Mouse (Mus musculus): ENCODE data around the gene A430033K04Rik.

DNA sequence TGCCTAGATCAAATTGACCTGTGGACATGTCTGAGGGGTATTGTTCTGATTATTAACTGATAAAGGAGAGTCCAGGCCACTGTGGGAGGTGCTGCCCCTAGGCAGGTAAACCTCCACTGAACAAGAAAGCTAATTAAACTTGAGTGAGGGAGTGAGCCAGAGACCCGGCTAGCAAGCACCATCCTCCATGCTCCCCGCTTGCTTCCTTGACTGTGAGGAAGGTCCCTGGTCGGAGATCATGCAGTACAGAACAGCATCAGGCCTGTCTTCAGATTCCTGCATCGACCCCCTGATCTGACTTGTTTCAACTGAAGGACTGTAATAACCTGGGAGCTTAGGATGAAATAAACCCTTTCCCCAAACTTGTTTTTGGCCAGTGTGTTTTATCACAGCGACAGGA, 66.6 kb downstream of the A430033K04Rik start:
- TF ChIP-seq CTCF (IDR thresholded peaks at IDR 0.05; ENCODE audit: extremely low read depth, insufficient read depth, insufficient read length, insufficient replicate concordance) (no peak), POLR2A (IDR thresholded peaks at IDR 0.05; ENCODE audit: low read depth, low read length) (no peak)

Measured in spleen, adult 2 months (tissue).